Mouse (Mus musculus): ENCODE data around the gene Tcirg1.
A peak's percentile ranks its signal among the peaks of the same experiment; 100 is the strongest.

Gene Tcirg1

GRCm38 (mm10) chr19:3851979-3852681 is 54.8 kb downstream of the Tcirg1 start:
- peak; percentile 56 for DNase-seq (ENCODE audit: low read depth, low spot score)

GRCm38 (mm10) chr19:3851502-3851962 is 55.4 kb downstream of the Tcirg1 start, which contains the start of gene Chka:
Gene Chka (plus strand): TSS chr19:3851773.
- peak; percentile 97 for DNase-seq (ENCODE audit: low read depth, low spot score)

GRCm38 (mm10) chr19:3850847-3851469 is 56.0 kb downstream of the Tcirg1 start:
- DNase-seq (ENCODE audit: low read depth, low spot score) = peak; percentile 24

- DNase-seq (ENCODE audit: low read depth, low spot score) = no peak
Measured at GRCm38 (mm10) chr19:3850076-3850475, 56.9 kb downstream of the Tcirg1 start.

GRCm38 (mm10) chr19:3849251-3849650 is 57.7 kb downstream of the Tcirg1 start:
- DNase-seq (ENCODE audit: low read depth, low spot score) = no peak

GRCm38 (mm10) chr19:3848207-3848808 is 58.6 kb downstream of the Tcirg1 start:
- no peak for DNase-seq (ENCODE audit: low read depth, low spot score)

- no peak for DNase-seq (ENCODE audit: low read depth, low spot score)
Measured at GRCm38 (mm10) chr19:3847711-3848110, 59.2 kb downstream of the Tcirg1 start.

- no peak for DNase-seq (ENCODE audit: low read depth, low spot score)
Measured at GRCm38 (mm10) chr19:3846676-3847604, 60.0 kb downstream of the Tcirg1 start.

All from mesoderm, embryonic 11.5 days (tissue).